24 mouse cellular contexts compared by ENCODE assay signal in genomic region chr19:50840499-50840898, GRCm38 (mm10).
A peak's percentile ranks its signal among the peaks of the same experiment; 100 is the strongest.
DNase-seq lines count a peak whose midpoint lies in the region; ATAC-seq and TF ChIP-seq lines count a peak whose summit lies in the region.
"Had no signal": no experiment of that assay in that cellular context is flagged by ENCODE, and none has a peak within 500 bp of the region (broad histone marks: within the 10 kb centered on the region; RNA-seq: fewer than 3 reads in every experiment).

No protein-coding gene starts in this region.

- no peak overlapping the region for H3K27ac ChIP-seq in embryonic facial prominence, embryonic 14.5 days (replicated peaks; ENCODE audit: low read depth, low read length)
- no peak overlapping the region for H3K27ac ChIP-seq in embryonic facial prominence, embryonic 10.5 days (replicated peaks)
- H3K27ac ChIP-seq in heart, adult 2 months = no peak overlapping the region
- no peak overlapping the region for H3K27ac ChIP-seq in heart, embryonic 10.5 days
- H3K27ac ChIP-seq: embryonic facial prominence, embryonic 12.5 days; forebrain, embryonic 12.5 days; forebrain, embryonic 15.5 days; hindbrain, embryonic 14.5 days; hindbrain, postnatal 0 days had no signal

- no peaks in the 10 kb centered on the region for H3K36me3 ChIP-seq in embryonic facial prominence, embryonic 14.5 days (ENCODE audit: control insufficient read depth, insufficient read depth, low read length)
- H3K36me3 ChIP-seq in embryonic facial prominence, embryonic 10.5 days (replicated peaks) = no peaks in the 10 kb centered on the region
- no peaks in the 10 kb centered on the region for H3K36me3 ChIP-seq in heart, adult 2 months (ENCODE audit: control insufficient read depth, insufficient read depth, low read length)
- H3K36me3 ChIP-seq in heart, embryonic 10.5 days = no peaks in the 10 kb centered on the region
- H3K36me3 ChIP-seq: embryonic facial prominence, embryonic 12.5 days; forebrain, embryonic 12.5 days; forebrain, embryonic 15.5 days had no signal

- H3K4me2 ChIP-seq in embryonic facial prominence, embryonic 14.5 days (ENCODE audit: low read depth, low read length) = no peak overlapping the region
- H3K4me2 ChIP-seq: embryonic facial prominence, embryonic 12.5 days; forebrain, embryonic 12.5 days; forebrain, embryonic 15.5 days; hindbrain, embryonic 14.5 days had no signal

- WGBS in embryonic facial prominence, embryonic 14.5 days = 65% methylated on average over 1 of the region's 1 CpGs
- 91% methylated on average over 1 of the region's 1 CpGs for WGBS in embryonic facial prominence, embryonic 10.5 days
- WGBS in heart, adult 2 months = 62% methylated on average over 1 of the region's 1 CpGs
- 81% methylated on average over 1 of the region's 1 CpGs for WGBS in heart, embryonic 10.5 days

- no peaks in the 10 kb centered on the region for H3K79me2 ChIP-seq in heart, adult 2 months (replicated peaks; ENCODE audit: control insufficient read depth, insufficient read depth, low read length)

- H3K9ac ChIP-seq in embryonic facial prominence, embryonic 14.5 days (ENCODE audit: low read depth, low read length) = no peak overlapping the region
- H3K9ac ChIP-seq in heart, adult 2 months (ENCODE audit: low read depth, low read length) = no peak overlapping the region
- H3K9ac ChIP-seq: embryonic facial prominence, embryonic 12.5 days; forebrain, embryonic 12.5 days; forebrain, embryonic 15.5 days; hindbrain, embryonic 14.5 days had no signal

- DNase-seq in embryonic facial prominence, embryonic 14.5 days (ENCODE audit: low spot score) = peak; percentile 9
- DNase-seq in embryonic facial prominence, embryonic 10.5 days (ENCODE audit: low spot score) = no peak
- peak; percentile 17 to 21 for DNase-seq in heart, adult 2 months
- no peak for DNase-seq in heart, embryonic 10.5 days (ENCODE audit: low spot score)
- peak; percentile 44 to 50 for DNase-seq in heart, postnatal 10 days
- peak; percentile 15 for DNase-seq in heart, postnatal 4 days
- no peak for DNase-seq in thymus, postnatal 4 days
- no peak for DNase-seq in testis, postnatal 10 days (ENCODE audit: low spot score)
- DNase-seq: adrenal gland, adult 8-10 months; adrenal gland, postnatal 25 days; cerebellum, adult 18-20 months; cerebellum, adult 9-10 months; cerebellum, postnatal 14 days; gastrocnemius, postnatal 36 days; kidney, adult 11 months; kidney, adult 8-10 months had no signal

- TF ChIP-seq CTCF in heart, adult 2 months (IDR thresholded peaks at IDR 0.05) = no peak

- no peaks in the 10 kb centered on the region for H3K4me1 ChIP-seq in embryonic facial prominence, embryonic 14.5 days (ENCODE audit: control insufficient read depth, insufficient read depth, low read length)
- H3K4me1 ChIP-seq in embryonic facial prominence, embryonic 10.5 days = no peaks in the 10 kb centered on the region
- H3K4me1 ChIP-seq in heart, adult 2 months (ENCODE audit: control insufficient read depth, insufficient read depth, low read length) = no peaks in the 10 kb centered on the region
- no peaks in the 10 kb centered on the region for H3K4me1 ChIP-seq in heart, embryonic 10.5 days
- H3K4me1 ChIP-seq: embryonic facial prominence, embryonic 12.5 days; forebrain, embryonic 12.5 days; forebrain, embryonic 15.5 days had no signal

- no peak overlapping the region for H3K4me3 ChIP-seq in embryonic facial prominence, embryonic 14.5 days (ENCODE audit: low read depth, low read length)
- H3K4me3 ChIP-seq in embryonic facial prominence, embryonic 10.5 days = no peak overlapping the region
- H3K4me3 ChIP-seq in heart, adult 2 months = no peak overlapping the region
- H3K4me3 ChIP-seq in heart, embryonic 10.5 days = no peak overlapping the region
- H3K4me3 ChIP-seq: embryonic facial prominence, embryonic 12.5 days; erythroblast, embryonic 14.5 days; forebrain, embryonic 12.5 days; forebrain, embryonic 15.5 days had no signal

- intact Hi-C loops in heart, adult 2 months (cut with DNase I) = no loop called here
- intact Hi-C loops in heart, postnatal 10 days (cut with DNase I) = no loop called here

- H3K27me3 ChIP-seq in embryonic facial prominence, embryonic 14.5 days (replicated peaks; ENCODE audit: control insufficient read depth, insufficient read depth, low read length) = no peaks in the 10 kb centered on the region
- no peaks in the 10 kb centered on the region for H3K27me3 ChIP-seq in embryonic facial prominence, embryonic 10.5 days (replicated peaks; ENCODE audit: low read depth, poor library complexity, severe bottlenecking)
- H3K27me3 ChIP-seq in heart, adult 2 months (ENCODE audit: control insufficient read depth, insufficient read depth, low read length) = no peaks in the 10 kb centered on the region
- no peaks in the 10 kb centered on the region for H3K27me3 ChIP-seq in heart, embryonic 10.5 days (ENCODE audit: insufficient read depth, poor library complexity, severe bottlenecking)
- H3K27me3 ChIP-seq: embryonic facial prominence, embryonic 12.5 days; forebrain, embryonic 12.5 days; forebrain, embryonic 15.5 days had no signal

- TF ChIP-seq POLR2A in heart, adult 2 months (IDR thresholded peaks at IDR 0.05; ENCODE audit: insufficient read depth, low read depth, low read length) = no peak

- no peak for TF ChIP-seq EP300 in heart, adult 2 months (IDR thresholded peaks at IDR 0.05; ENCODE audit: insufficient read depth, low read depth, low read length)

- H3K9me3 ChIP-seq in embryonic facial prominence, embryonic 14.5 days (ENCODE audit: control insufficient read depth, low read length) = no peaks in the 10 kb centered on the region
- H3K9me3 ChIP-seq in embryonic facial prominence, embryonic 10.5 days = no peaks in the 10 kb centered on the region
- H3K9me3 ChIP-seq in heart, embryonic 10.5 days = no peaks in the 10 kb centered on the region
- H3K9me3 ChIP-seq: embryonic facial prominence, embryonic 12.5 days; forebrain, embryonic 12.5 days; forebrain, embryonic 15.5 days had no signal

- no peak for ATAC-seq in embryonic facial prominence, embryonic 14.5 days (ENCODE audit: low read depth)
- ATAC-seq: activated CD4-positive, CD25-positive, alpha-beta regulatory T cell, adult 4 months; forebrain, embryonic 15.5 days; hindbrain, postnatal 0 days; inflammation-experienced regulatory T-cells, adult 6 months had no signal

Comparison
In these comparisons a context has a peak if more than half of its experiments do, and no peak if none do; other contexts are left out.
1. DNase-seq: peak in embryonic facial prominence, embryonic 14.5 days (single experiment), heart, adult 2 months (2 of 2), heart, postnatal 10 days (2 of 2) and heart, postnatal 4 days (single experiment); none in embryonic facial prominence, embryonic 10.5 days (single experiment), heart, embryonic 10.5 days (single experiment), thymus, postnatal 4 days (single experiment) and testis, postnatal 10 days (single experiment).